Mouse (Mus musculus): Measurements from ENCODE around the gene Tjp3.
"Not testable (repeated sequence)": the region's sequence is repeated elsewhere in the genome, so short reads cannot be mapped to it uniquely, and the experiment has no call there.

The Tjp3 gene

GRCm38 (mm10) chr10:81230438-81231332 lies 60.7 kb downstream of the Tjp3 start, which contains the start of gene Atcay:
Gene Atcay, minus strand, starts transcription at chr10:81230833.
- DNase-seq (ENCODE audit: low spot score), result no peak

- DNase-seq (ENCODE audit: low spot score), result no peak
These were observed 61.5 kb downstream of the Tjp3 start for GRCm38 (mm10) chr10:81229735-81230437.

GRCm38 (mm10) chr10:81223731-81224130 lies 67.7 kb downstream of the Tjp3 start:
- not testable (repeated sequence) for DNase-seq (ENCODE audit: low spot score)
